Mouse (Mus musculus) hindbrain, embryonic 11.5 days (tissue): ENCODE results near the gene Oxsm. TPM values are rescaled to one million over a fixed set of nuclear protein-coding genes. Genes with fewer than 3 reads are reported as not detected.
A peak's percentile ranks its signal among the peaks of the same experiment; 100 is the strongest.

Experiments used
- ATAC-seq: fragments of 200-750 bp; cut with Nextera tagmentation; 2 replicates; pipeline ENCODE4 v1.8.0; 2017; ENCODE audit warnings: mild to moderate bottlenecking, moderate TSS enrichment, moderate library complexity; ENCODE audit not compliant: low FRiP score
- DNase-seq: peaks from one replicate; pipeline ENCODE4 v3.0.0-alpha.2; 2015; ENCODE audit warnings: low spot score
- H3K27ac ChIP-seq: fragments of 300-500 bp; sonication (generic); 2 replicates; pipeline ENCODE4 v1.5.1; 2014; ENCODE audit warnings: mild to moderate bottlenecking, low read depth, low read length
- H3K27me3 ChIP-seq: fragments of 300-500 bp; sonication (generic); 2 replicates; pipeline ENCODE4 v1.6.1; 2014; ENCODE audit warnings: mild to moderate bottlenecking, low read length, moderate library complexity, mixed read lengths; ENCODE audit not compliant: control insufficient read depth, insufficient read depth
- H3K36me3 ChIP-seq: fragments of 300-500 bp; sonication (generic); 2 replicates; pipeline ENCODE4 v1.6.1; 2014; ENCODE audit warnings: mild to moderate bottlenecking, low read length, moderate library complexity, mixed read lengths; ENCODE audit not compliant: control insufficient read depth, insufficient read depth
- H3K4me1 ChIP-seq: fragments of 300-500 bp; sonication (generic); replicated peaks from 2 replicates; pipeline ENCODE4 v1.6.1; 2014; ENCODE audit warnings: low read length, mixed read lengths; ENCODE audit not compliant: control insufficient read depth, insufficient read depth
- H3K4me2 ChIP-seq: fragments of 300-500 bp; sonication (generic); replicated peaks from 2 replicates; pipeline ENCODE4 v1.6.1; 2014; ENCODE audit warnings: mild to moderate bottlenecking, low read depth, low read length
- H3K4me3 ChIP-seq: fragments of 300-500 bp; sonication (generic); 2 replicates; pipeline ENCODE4 v1.5.1; 2014; ENCODE audit warnings: low read depth, low read length
- H3K9ac ChIP-seq: fragments of 300-500 bp; sonication (generic); 2 replicates; pipeline ENCODE4 v1.6.1; 2014; ENCODE audit warnings: low read depth, low read length
- H3K9me3 ChIP-seq: fragments of 300-500 bp; sonication (generic); 2 replicates; pipeline ENCODE4 v1.6.1; 2016; ENCODE audit warnings: low read length; ENCODE audit not compliant: control insufficient read depth
- WGBS: fragments of 180-500 bp; shearing (Covaris S2); extraction: QIAGEN DNeasy Blood & Tissue Kit; methylation state at CpG from one replicate; pipeline ENCODE4 v1.1.7; 2014; 5-methylcytosine and 5-hydroxymethylcytosine counted together
- polyA plus RNA-seq: library from polyadenylated mRNA; unstranded; fragments of >200 nt; fragmentation: Nextera tagmentation; extraction: Ambion mirVana; gene quantifications from 2 replicates; pipeline ENCODE4 v1.2.1, GENCODE M21; 2014

The Oxsm gene
- 1.2 and 1.8 TPM in 2 replicates for polyA plus RNA-seq

DNA sequence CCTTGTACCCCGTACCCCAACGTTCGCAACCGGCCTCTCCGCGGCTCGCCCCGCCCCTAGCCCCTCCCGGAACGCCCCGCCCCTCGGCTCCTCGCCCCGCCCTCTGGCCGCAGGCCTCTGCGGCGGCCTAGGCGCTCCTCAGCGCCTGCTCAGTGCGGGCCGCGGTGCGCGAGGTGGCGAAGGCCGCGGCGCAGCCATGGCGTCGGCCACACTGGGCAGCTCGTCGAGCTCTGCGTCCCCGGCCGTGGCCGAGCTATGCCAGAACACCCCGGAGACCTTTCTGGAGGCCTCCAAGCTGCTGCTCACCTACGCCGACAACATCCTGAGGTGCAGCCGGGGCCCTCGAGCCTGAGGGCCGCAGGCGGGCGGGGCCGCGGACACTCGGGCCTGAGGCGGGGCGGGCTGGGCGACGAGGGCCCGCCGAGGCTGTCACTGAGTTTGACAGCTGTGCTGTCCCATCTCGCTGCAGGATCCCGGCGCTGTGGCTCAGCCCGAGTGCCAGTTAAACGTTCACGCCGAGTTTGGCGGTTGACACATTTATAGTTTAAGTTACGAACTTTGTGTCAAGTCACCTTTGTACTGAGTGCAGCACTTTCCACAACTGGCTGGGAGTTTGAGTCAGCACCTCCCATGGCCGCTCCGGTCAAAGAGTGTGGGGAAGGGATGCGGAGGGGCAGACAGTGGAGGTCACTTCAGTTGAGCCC is at the start of gene Oxsm, which contains the start of gene Ngly1:
Gene Oxsm, minus strand, starts transcription at position 638 of the 704 bp plus-strand sequence.
Gene Ngly1, plus strand, starts transcription at position 110 of the 704 bp plus-strand sequence.
- DNase-seq: peak; percentile 87
- Histone ChIP-seq H3K4me2 (peak within 1 kb of the TSS; percentile 74), H3K4me3 (peak within 1 kb of the TSS; percentile 63), H3K27ac (peak within 1 kb of the TSS; percentile 68), H3K4me1 (no peaks in the 10 kb centered on the region), H3K27me3 (no peaks in the 10 kb centered on the region), H3K36me3 (no peaks in the 10 kb centered on the region), H3K9me3 (no peaks in the 10 kb centered on the region), H3K9ac (peak within 1 kb of the TSS; percentile 93)
- under 1% methylated on average over 53 of the region's 65 CpGs for WGBS
- ATAC-seq: peak; percentile 100

DNA sequence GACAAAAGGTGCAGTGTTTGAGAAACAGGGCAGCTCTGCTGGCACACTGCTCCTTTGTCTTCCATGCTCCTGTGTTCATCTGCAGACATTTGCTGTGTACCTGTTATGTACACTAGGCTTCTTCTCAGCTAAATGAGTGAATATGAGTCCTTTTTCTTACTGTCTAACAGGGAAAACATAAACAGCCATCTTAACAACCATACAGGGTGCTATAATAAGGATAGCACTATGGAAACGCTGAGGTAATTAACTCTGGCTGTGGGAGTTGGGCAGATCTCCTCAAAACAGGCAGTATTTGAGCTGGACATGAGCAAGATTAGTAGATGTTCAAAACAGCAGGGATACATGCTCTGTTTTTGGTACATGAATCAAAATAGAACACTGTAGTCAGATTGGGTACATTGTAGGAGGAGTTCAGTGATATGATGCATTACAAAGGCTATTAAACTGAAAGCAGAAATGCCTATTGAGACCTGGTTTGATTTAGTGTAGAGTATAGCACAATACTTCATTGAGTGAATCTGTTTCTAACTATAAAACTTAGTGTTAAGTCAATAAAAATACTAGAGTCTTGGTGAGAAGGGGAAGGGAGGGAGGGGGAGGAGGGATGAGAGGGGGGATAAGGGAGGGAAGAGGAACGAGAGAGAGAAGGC is 47.3 kb upstream of the Oxsm start:
- Histone ChIP-seq H3K9me3 (no peaks in the 10 kb centered on the region), H3K36me3 (no peaks in the 10 kb centered on the region), H3K27ac (no peak overlapping the region), H3K27me3 (no peaks in the 10 kb centered on the region), H3K4me2 (no peak overlapping the region), H3K4me1 (no peaks in the 10 kb centered on the region), H3K9ac (no peak overlapping the region), H3K4me3 (no peak overlapping the region)
- 88% methylated on average over 2 of the region's 2 CpGs for whole genome bisulfite sequencing
- DNase-seq (no peak), ATAC-seq (no peak)

DNA sequence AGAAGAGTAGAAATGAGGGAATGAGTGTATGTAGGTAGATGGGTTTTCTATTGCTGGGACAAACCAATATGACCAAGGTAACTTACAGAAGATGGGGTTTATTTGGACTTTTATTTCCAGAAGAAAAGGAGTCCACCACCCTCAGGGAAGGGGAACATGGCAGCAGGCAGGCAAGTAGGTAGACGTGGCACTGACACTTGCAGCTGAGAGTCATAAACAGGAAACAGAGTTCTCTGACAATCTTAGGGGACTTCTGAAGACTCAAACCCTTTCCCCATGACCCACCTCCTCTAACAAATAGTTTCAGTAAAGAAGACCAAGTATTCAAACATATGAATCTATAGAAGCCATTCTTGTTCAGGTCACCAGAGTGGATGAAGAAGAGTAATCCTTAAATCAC is 44.3 kb upstream of the Oxsm start:
- DNase-seq: no peak
- Histone ChIP-seq H3K4me1 (no peaks in the 10 kb centered on the region), H3K9me3 (no peaks in the 10 kb centered on the region), H3K4me2 (no peak overlapping the region), H3K4me3 (no peak overlapping the region), H3K9ac (no peak overlapping the region), H3K27me3 (no peaks in the 10 kb centered on the region), H3K36me3 (no peaks in the 10 kb centered on the region), H3K27ac (no peak overlapping the region)
- ATAC-seq: no peak
- 88% methylated on average over 1 of the region's 1 CpGs for whole genome bisulfite sequencing

DNA sequence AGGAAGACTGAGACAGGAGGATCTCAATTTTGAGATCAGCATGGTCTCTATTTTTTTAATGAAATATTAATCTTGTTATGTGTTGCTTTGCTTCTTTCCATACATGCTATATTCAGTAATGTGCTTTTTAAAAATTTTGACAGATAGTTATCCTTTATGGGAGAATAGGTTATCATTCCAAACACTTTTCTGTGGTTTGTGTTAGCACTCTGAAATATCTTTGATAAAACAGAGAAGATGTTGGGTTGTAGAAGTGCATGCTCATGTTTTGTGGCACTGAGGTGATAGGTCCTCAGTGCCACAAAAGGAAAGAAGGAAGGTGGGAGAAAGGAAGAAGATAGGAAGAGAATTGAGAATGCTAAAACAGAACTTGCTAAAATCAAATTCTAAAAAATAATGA is 43.4 kb upstream of the Oxsm start:
- Histone ChIP-seq H3K27me3 (no peaks in the 10 kb centered on the region), H3K4me1 (no peaks in the 10 kb centered on the region), H3K9me3 (no peaks in the 10 kb centered on the region), H3K4me2 (no peak overlapping the region), H3K4me3 (no peak overlapping the region), H3K36me3 (no peaks in the 10 kb centered on the region), H3K9ac (no peak overlapping the region), H3K27ac (no peak overlapping the region)
- no peak for DNase-seq
- ATAC-seq: no peak

DNA sequence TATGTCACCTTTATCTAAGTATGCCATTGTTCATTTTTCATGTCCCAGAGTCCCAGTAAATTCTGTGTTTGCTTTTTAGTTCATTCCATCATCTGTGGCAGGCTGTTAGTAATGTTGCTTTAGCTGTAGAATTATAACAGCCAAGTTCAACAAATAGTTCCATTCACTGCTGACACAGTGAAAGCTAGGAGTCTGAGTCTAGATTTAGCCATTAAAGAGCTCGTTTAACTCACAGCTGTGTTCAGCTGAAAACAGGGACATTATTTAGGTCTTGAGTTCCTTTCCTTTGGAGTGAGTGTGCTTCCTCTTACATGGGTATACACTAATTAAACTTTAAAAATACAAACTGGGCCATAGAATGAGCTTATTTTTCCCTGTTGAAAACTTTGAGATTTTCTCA is 42.8 kb upstream of the Oxsm start:
- Histone ChIP-seq H3K4me2 (no peak overlapping the region), H3K9me3 (no peaks in the 10 kb centered on the region), H3K27me3 (no peaks in the 10 kb centered on the region), H3K27ac (no peak overlapping the region), H3K4me3 (no peak overlapping the region), H3K36me3 (no peaks in the 10 kb centered on the region), H3K9ac (no peak overlapping the region), H3K4me1 (no peaks in the 10 kb centered on the region)
- ATAC-seq (no peak), DNase-seq (no peak)
- WGBS: 56% methylated on average over 1 of the region's 1 CpGs

DNA sequence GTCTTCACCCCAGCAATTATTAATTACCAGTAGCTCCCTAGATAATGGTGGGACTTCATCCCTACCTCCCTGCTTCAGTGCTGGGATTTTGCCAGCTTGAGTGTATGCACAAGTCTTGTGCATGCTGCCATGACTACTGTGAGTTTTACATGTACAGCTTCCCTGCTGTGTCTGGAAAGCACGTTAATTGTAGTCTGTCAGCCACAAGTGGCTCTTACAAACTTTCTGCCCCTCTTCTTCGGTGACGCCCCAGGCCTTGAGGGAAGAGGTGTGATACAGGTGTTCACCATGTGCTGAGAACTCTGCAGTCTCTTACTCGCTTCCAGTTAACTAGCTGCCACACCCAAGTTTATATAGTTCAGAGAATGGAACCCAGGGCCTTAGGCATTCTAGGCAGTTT is 34.4 kb upstream of the Oxsm start:
- no peaks in the 10 kb centered on the region for H3K9me3 ChIP-seq
- H3K27ac ChIP-seq: no peak overlapping the region
- no peaks in the 10 kb centered on the region for H3K36me3 ChIP-seq
- H3K4me2 ChIP-seq: no peak overlapping the region
- H3K4me1 ChIP-seq: no peaks in the 10 kb centered on the region
- ATAC-seq (no peak), DNase-seq (no peak)
- H3K27me3 ChIP-seq: no peaks in the 10 kb centered on the region
- WGBS: 79% methylated on average over 4 of the region's 4 CpGs
- no peak overlapping the region for H3K9ac ChIP-seq
- H3K4me3 ChIP-seq: no peak overlapping the region

DNA sequence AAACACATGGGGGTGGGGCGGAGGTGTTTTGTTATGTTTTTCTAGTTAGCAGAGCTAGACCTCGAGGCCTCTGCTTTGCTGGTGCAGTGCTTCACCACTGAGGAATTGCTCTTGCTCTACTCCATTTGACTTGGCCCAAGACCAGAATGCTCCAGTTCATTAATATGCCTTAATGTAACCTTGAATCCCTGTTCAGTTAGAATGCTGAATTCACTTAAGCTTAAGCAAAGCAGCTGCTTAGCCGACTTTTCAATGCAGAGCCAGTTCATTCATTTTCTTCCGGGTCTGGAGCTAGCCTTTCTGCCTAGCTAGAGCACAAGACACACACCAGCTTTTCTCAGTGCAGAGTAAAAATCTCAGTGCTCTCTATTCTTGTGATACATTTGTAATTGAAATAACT is 29.6 kb upstream of the Oxsm start:
- ATAC-seq: no peak
- WGBS: 86% methylated on average over 4 of the region's 4 CpGs
- no peaks in the 10 kb centered on the region for H3K4me1 ChIP-seq

DNA sequence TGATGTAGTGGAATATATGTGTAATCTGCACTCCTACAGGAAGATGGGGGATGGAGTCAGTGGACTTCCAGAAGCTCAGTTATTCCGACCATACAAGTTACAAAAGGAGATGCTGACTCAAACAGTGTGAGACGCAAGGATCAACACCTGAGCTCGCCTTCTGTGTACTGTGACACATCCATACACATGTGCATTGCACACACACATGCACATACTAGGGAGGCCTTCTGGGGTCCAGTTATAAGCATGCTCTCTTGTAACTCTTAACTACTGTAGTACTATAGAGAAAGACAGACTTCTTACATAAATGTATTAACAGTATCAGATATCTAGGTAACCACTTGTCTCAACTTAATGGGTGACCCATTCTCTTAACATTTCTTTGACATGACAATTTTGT is 24.1 kb upstream of the Oxsm start:
- H3K36me3 ChIP-seq: no peaks in the 10 kb centered on the region
- H3K27ac ChIP-seq: no peak overlapping the region
- H3K4me3 ChIP-seq: no peak overlapping the region
- ATAC-seq (no peak), DNase-seq (no peak)
- H3K4me1 ChIP-seq: no peaks in the 10 kb centered on the region
- no peaks in the 10 kb centered on the region for H3K27me3 ChIP-seq
- H3K4me2 ChIP-seq: no peak overlapping the region
- H3K9ac ChIP-seq: no peak overlapping the region
- 83% methylated on average over 3 of the region's 3 CpGs for WGBS
- H3K9me3 ChIP-seq: no peaks in the 10 kb centered on the region

More for the DNA sequence above, 29.6 kb upstream of the Oxsm start:
- Histone ChIP-seq H3K27ac (no peak overlapping the region), H3K4me2 (no peak overlapping the region), H3K4me3 (no peak overlapping the region), H3K9me3 (no peaks in the 10 kb centered on the region), H3K36me3 (no peaks in the 10 kb centered on the region), H3K27me3 (no peaks in the 10 kb centered on the region), H3K9ac (no peak overlapping the region)
- no peak for DNase-seq

DNA sequence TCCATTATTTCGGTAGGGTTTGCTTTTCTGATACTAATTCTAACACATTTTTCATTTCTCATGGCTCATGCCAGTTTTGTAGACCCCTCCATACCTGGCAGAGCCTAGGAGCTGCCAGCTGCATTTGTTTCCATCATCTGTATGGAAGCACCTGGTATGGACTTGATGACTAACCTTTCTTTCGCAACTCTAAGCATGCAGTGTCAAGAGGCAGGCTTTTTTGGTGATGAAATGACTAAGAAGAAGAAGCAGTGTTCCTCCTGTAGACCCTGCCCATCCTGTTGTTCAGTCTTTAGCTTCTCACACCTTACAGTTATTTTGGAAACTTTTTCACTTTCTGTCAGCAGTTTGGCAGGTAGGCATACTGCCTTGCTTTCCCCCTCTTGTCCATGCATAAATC is 20.2 kb upstream of the Oxsm start:
- Histone ChIP-seq H3K9me3 (no peaks in the 10 kb centered on the region), H3K36me3 (no peaks in the 10 kb centered on the region), H3K27me3 (no peaks in the 10 kb centered on the region), H3K4me3 (no peak overlapping the region), H3K4me2 (no peak overlapping the region), H3K27ac (no peak overlapping the region), H3K4me1 (no peaks in the 10 kb centered on the region), H3K9ac (no peak overlapping the region)
- ATAC-seq: no peak
- no peak for DNase-seq
- WGBS: 95% methylated on average over 2 of the region's 2 CpGs
